21 mouse cellular contexts compared by ENCODE assay signal in genomic region chr14:29485416-29485815, GRCm38 (mm10).
A peak's percentile ranks its signal among the peaks of the same experiment; 100 is the strongest.
DNase-seq lines count a peak whose midpoint lies in the region; ATAC-seq and TF ChIP-seq lines count a peak whose summit lies in the region.
"Had no signal": no experiment of that assay in that cellular context is flagged by ENCODE, and none has a peak within 500 bp of the region (broad histone marks: within the 10 kb centered on the region; RNA-seq: fewer than 3 reads in every experiment).

No protein-coding gene starts in this region.

- no peaks in the 10 kb centered on the region for H3K36me3 ChIP-seq in testis, adult 2 months (ENCODE audit: control insufficient read depth, insufficient read depth, low read length)
- H3K36me3 ChIP-seq in embryonic facial prominence, embryonic 14.5 days (ENCODE audit: control insufficient read depth, insufficient read depth, low read length): no peaks in the 10 kb centered on the region
- H3K36me3 ChIP-seq: heart, embryonic 10.5 days; hindbrain, embryonic 10.5 days; midbrain, embryonic 15.5 days had no signal

- peak; percentile 67; the same call in 1 of the 2 replicates for ATAC-seq in embryonic facial prominence, embryonic 14.5 days (ENCODE audit: low read depth)
- ATAC-seq: midbrain, embryonic 15.5 days; Patski had no signal

- peak; percentile 16 for DNase-seq in cerebellum, adult 11 months
- DNase-seq in cerebellum, postnatal 4 days (ENCODE audit: low spot score in 2 of 2): no peak
- DNase-seq in kidney, postnatal 10 days: peak; percentile 11
- DNase-seq in kidney, adult 8-10 months: no peak
- DNase-seq in testis, postnatal 14 days (ENCODE audit: low spot score): no peak
- DNase-seq in embryonic facial prominence, embryonic 14.5 days (ENCODE audit: low spot score): peak; percentile 71
- no peak for DNase-seq in urinary bladder, postnatal 4 days (ENCODE audit: low spot score in 2 of 2)
- DNase-seq: adrenal gland, postnatal 10 days; gastrocnemius, postnatal 36 days; kidney, adult 18-20 months; kidney, postnatal 14 days; layer of hippocampus, postnatal 36 days; liver; lung, postnatal 14 days; thymus, postnatal 36 days had no signal

- TF ChIP-seq POLR2A in testis, adult 2 months (IDR thresholded peaks at IDR 0.05; ENCODE audit: control insufficient read depth, low read depth, low read length): no peak

- no peaks in the 10 kb centered on the region for H3K4me1 ChIP-seq in testis, adult 2 months (ENCODE audit: control insufficient read depth, insufficient read depth, low read length)
- H3K4me1 ChIP-seq in embryonic facial prominence, embryonic 14.5 days (ENCODE audit: control insufficient read depth, insufficient read depth, low read length): no peaks in the 10 kb centered on the region
- H3K4me1 ChIP-seq: heart, embryonic 10.5 days; hindbrain, embryonic 10.5 days; midbrain, embryonic 15.5 days had no signal

- no peak overlapping the region for H3K9ac ChIP-seq in embryonic facial prominence, embryonic 14.5 days (ENCODE audit: low read depth, low read length)
- H3K9ac ChIP-seq: midbrain, embryonic 15.5 days had no signal

- no peak for TF ChIP-seq CTCF in testis, adult 2 months (IDR thresholded peaks at IDR 0.05; ENCODE audit: control insufficient read depth, insufficient read depth, insufficient replicate concordance, low read depth, low read length)

- H3K4me2 ChIP-seq in embryonic facial prominence, embryonic 14.5 days (ENCODE audit: low read depth, low read length): no peak overlapping the region
- H3K4me2 ChIP-seq: midbrain, embryonic 15.5 days had no signal

- no peaks in the 10 kb centered on the region for H3K9me3 ChIP-seq in embryonic facial prominence, embryonic 14.5 days (ENCODE audit: control insufficient read depth, low read length)
- H3K9me3 ChIP-seq: heart, embryonic 10.5 days; hindbrain, embryonic 10.5 days; midbrain, embryonic 15.5 days had no signal

- peak overlapping the region; percentile 4; the same call in 1 of the 2 replicates for H3K4me3 ChIP-seq in testis, adult 2 months (ENCODE audit: control insufficient read depth, low read depth, low read length)
- no peak overlapping the region for H3K4me3 ChIP-seq in embryonic facial prominence, embryonic 14.5 days (ENCODE audit: low read depth, low read length)
- H3K4me3 ChIP-seq: heart, embryonic 10.5 days; hindbrain, embryonic 10.5 days; layer of hippocampus, adult 2 months; midbrain, embryonic 15.5 days had no signal

- no peak overlapping the region for H3K27ac ChIP-seq in testis, adult 2 months (ENCODE audit: control insufficient read depth, insufficient read depth, low read depth, low read length)
- no peak overlapping the region for H3K27ac ChIP-seq in embryonic facial prominence, embryonic 14.5 days (replicated peaks; ENCODE audit: low read depth, low read length)
- H3K27ac ChIP-seq: heart, embryonic 10.5 days; hindbrain, embryonic 10.5 days; layer of hippocampus, adult 2 months; midbrain, embryonic 15.5 days had no signal

- no peaks in the 10 kb centered on the region for H3K27me3 ChIP-seq in testis, adult 2 months (ENCODE audit: control insufficient read depth, insufficient read depth, low read length)
- no peaks in the 10 kb centered on the region for H3K27me3 ChIP-seq in embryonic facial prominence, embryonic 14.5 days (replicated peaks; ENCODE audit: control insufficient read depth, insufficient read depth, low read length)
- H3K27me3 ChIP-seq: midbrain, embryonic 15.5 days had no signal

- WGBS in embryonic facial prominence, embryonic 14.5 days: 32% methylated on average over 1 of the region's 1 CpGs

Comparison
In these comparisons a context has a peak if more than half of its experiments do, and no peak if none do; other contexts are left out.
1. DNase-seq: peak in cerebellum, adult 11 months (single experiment), kidney, postnatal 10 days (single experiment) and embryonic facial prominence, embryonic 14.5 days (single experiment); none in cerebellum, postnatal 4 days (0 of 2), kidney, adult 8-10 months (0 of 2), testis, postnatal 14 days (single experiment) and urinary bladder, postnatal 4 days (0 of 2).